Mouse (Mus musculus) stomach, postnatal 0 days (tissue): Measurements from ENCODE around the gene Gm45713. TPM values are rescaled to one million over a fixed set of nuclear protein-coding genes. Genes with fewer than 3 reads are reported as not detected.

Source experiments
- ATAC-seq: fragments of 200-750 bp; cut with Nextera tagmentation; 2 replicates; pipeline ENCODE4 v1.8.0; 2017; ENCODE audit not compliant: low FRiP score, low TSS enrichment
- DNase-seq: peaks from one replicate; pipeline ENCODE4 v3.0.0-alpha.2; 2016; ENCODE audit warnings: low spot score
- H3K27ac ChIP-seq: fragments of 300-500 bp; sonication (generic); replicated peaks from 2 replicates; pipeline ENCODE4 v1.5.1; 2014; ENCODE audit warnings: mild to moderate bottlenecking, control low read depth
- H3K27me3 ChIP-seq: fragments of 300-500 bp; sonication (generic); 2 replicates; pipeline ENCODE4 v1.6.1; 2014; ENCODE audit warnings: low read length; ENCODE audit not compliant: control insufficient read depth, insufficient read depth
- H3K36me3 ChIP-seq: fragments of 300-500 bp; sonication (generic); 2 replicates; pipeline ENCODE4 v1.6.1; 2014; ENCODE audit warnings: low read length, mixed read lengths; ENCODE audit not compliant: control insufficient read depth, insufficient read depth
- H3K4me1 ChIP-seq: fragments of 300-500 bp; sonication (generic); replicated peaks from 2 replicates; pipeline ENCODE4 v1.6.1; 2014; ENCODE audit warnings: antibody characterized with exemption; ENCODE audit not compliant: control insufficient read depth, insufficient read depth
- H3K4me2 ChIP-seq: fragments of 300-500 bp; sonication (generic); replicated peaks from 2 replicates; pipeline ENCODE4 v1.6.1; 2014; ENCODE audit warnings: low read depth, mild to moderate bottlenecking, control low read depth, moderate library complexity
- H3K4me3 ChIP-seq: fragments of 300-500 bp; sonication (generic); 2 replicates; pipeline ENCODE4 v1.5.1; 2014; ENCODE audit warnings: low read depth, low read length, control low read depth
- H3K9ac ChIP-seq: fragments of 300-500 bp; sonication (generic); 2 replicates; pipeline ENCODE4 v1.6.1; 2014; ENCODE audit warnings: mild to moderate bottlenecking, low read length, control low read depth, mixed read lengths
- H3K9me3 ChIP-seq: fragments of 300-500 bp; sonication (generic); 2 replicates; pipeline ENCODE4 v1.6.1; 2016; ENCODE audit warnings: low read length; ENCODE audit not compliant: control insufficient read depth
- CTCF ChIP-seq: IDR thresholded peaks from 2 replicates; pipeline ENCODE4 v1.5.1; 2016; ENCODE audit warnings: antibody characterized with exemption, low read depth, mild to moderate bottlenecking, moderate library complexity
- EP300 ChIP-seq: optimal IDR thresholded peaks from 2 replicates; pipeline ENCODE3; 2016; ENCODE audit warnings: antibody characterized with exemption
- WGBS: fragments of 180-500 bp; shearing (Covaris S2); extraction: QIAGEN DNeasy Blood & Tissue Kit; methylation state at CpG from one replicate; pipeline ENCODE4 v1.1.7; 2014; 5-methylcytosine and 5-hydroxymethylcytosine counted together
- polyA plus RNA-seq: library from polyadenylated mRNA; unstranded; fragments of >200 nt; fragmentation: Nextera tagmentation; extraction: Ambion mirVana; gene quantifications from 2 replicates; pipeline ENCODE4 v1.2.1, GENCODE M21; 2015

Gm45713 gene
- polyA plus RNA-seq, 1 experiment from 2014 or later = 1.1 TPM

DNA sequence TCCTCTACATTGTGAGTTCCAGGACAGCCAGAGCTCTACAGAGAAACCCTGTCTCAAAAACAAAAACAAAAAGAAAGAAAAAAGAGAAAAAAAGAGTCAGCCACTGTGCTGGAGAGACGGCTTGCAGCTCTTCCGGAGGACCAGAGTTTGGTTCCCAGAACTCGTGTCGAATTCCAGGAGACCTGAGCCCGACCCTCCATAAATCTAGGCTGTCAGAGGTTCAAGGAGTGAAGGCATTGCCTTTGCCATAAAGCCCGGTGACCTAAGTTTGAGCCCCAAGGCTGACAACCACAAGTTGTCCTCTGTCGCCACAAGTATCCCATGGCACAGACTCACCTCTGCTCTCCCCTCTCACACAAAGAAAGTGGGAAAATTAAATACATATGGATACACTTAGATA, 41.9 kb downstream of the Gm45713 start:
- TF ChIP-seq EP300 = no peak
- no peak for DNase-seq
- no peak for ATAC-seq

DNA sequence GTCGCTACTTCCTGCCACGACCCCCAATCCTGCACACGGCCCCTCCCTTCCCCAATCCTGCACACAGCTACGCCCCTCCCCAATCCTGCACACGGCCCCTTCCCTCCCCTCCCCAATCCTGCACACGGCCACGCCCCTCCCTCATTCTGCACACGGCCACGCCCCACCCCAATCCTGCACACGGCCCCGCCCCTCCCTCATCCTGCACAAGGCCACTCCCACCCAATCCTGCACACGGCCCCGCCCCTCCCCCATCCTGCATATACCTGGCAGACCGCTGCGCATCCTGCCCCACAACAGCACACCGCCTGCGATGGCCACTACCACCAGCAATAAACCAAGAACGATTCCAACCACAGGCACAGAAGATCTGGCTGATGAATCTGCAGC, 42.5 kb downstream of the Gm45713 start:
- H3K9ac ChIP-seq = no peak overlapping the region
- peaks cover 2% of the 10 kb centered on the region; the same call in 1 of the 2 replicates for H3K36me3 ChIP-seq
- DNase-seq (no peak), ATAC-seq (no peak)
- H3K9me3 ChIP-seq = no peaks in the 10 kb centered on the region
- WGBS = 39% methylated on average over 17 of the region's 18 CpGs
- H3K4me1 ChIP-seq = no peaks in the 10 kb centered on the region
- no peak for TF ChIP-seq EP300
- no peak for TF ChIP-seq CTCF
- no peak overlapping the region for H3K4me3 ChIP-seq
- no peak overlapping the region for H3K4me2 ChIP-seq
- H3K27ac ChIP-seq = peak overlapping the region; percentile 45; the same call in 1 of the 2 replicates
- H3K27me3 ChIP-seq = no peaks in the 10 kb centered on the region

More for the DNA sequence above, 41.9 kb downstream of the Gm45713 start:
- Histone ChIP-seq H3K4me1 (no peaks in the 10 kb centered on the region), H3K4me3 (no peak overlapping the region), H3K4me2 (no peak overlapping the region), H3K27me3 (no peaks in the 10 kb centered on the region), H3K9me3 (no peaks in the 10 kb centered on the region), H3K36me3 (no peaks in the 10 kb centered on the region), H3K9ac (no peak overlapping the region), H3K27ac (no peak overlapping the region)
- 35% methylated on average over 7 of the region's 7 CpGs for WGBS

DNA sequence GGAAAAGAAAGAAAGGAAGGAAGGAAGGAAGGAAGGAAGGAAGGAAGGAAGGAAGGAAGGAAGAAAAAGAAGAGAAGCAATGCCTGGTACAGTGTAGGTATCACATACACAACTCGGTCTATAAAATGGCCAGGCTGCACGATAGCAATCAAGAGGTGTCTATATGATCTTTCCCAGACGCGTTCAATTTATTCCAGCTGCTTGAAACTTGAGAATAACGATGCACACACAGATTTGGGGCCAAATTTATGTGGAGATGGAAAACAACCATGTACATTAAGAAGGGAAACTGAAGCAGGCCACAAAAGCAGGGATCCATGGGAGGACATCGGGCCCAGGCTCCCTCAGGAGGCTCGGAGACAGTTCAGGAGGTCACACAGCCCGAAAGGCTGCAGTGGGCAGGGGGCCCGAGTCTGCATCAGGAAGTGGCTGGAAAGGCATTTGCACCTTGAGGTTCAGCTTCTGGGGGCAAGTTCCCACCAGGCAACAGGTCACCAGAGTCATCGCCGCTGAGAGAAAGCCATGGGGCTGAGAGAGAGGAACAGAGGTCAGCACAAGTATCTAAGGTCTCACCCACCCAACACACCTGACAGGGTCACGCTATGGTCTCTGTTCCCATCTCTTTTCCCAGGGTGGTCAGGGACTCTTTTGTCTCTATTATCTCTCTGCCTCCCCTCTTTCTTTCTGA, 43.1 kb downstream of the Gm45713 start:
- Histone ChIP-seq H3K4me2 (no peak overlapping the region), H3K4me3 (no peak overlapping the region), H3K9me3 (no peaks in the 10 kb centered on the region), H3K27ac (peak overlapping the region; percentile 45; the same call in 1 of the 2 replicates), H3K4me1 (no peaks in the 10 kb centered on the region), H3K9ac (no peak overlapping the region), H3K27me3 (no peaks in the 10 kb centered on the region), H3K36me3 (peaks cover 6% of the 10 kb centered on the region; the same call in 1 of the 2 replicates)
- no peak for ATAC-seq
- no peak for DNase-seq
- 47% methylated on average over 12 of the region's 12 CpGs for WGBS
- TF ChIP-seq CTCF (no peak), EP300 (no peak)

DNA sequence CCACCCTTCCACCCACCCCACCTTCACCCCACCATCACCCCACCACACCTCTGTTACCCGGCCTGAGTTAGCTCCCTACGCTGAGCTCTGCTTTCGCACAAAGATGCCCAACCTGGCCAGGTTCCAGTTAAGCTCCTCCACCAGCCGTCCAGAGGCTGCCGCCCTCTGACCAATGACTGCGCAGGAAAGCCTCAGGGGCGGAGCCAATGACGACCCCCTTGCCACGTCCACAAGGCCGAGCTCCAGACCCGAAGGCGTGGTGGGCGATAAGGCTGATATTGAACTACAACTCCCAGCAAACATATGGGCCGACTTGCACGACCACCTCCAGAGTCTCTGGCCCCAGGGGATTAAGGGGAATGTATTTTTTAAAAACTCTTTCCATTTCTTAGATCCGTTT, 44.0 kb downstream of the Gm45713 start, which contains the start of gene Rcn3:
TSS of gene Rcn3 (minus strand) at position 174 of the 400 bp plus-strand sequence.
- peak within 1 kb of the TSS; percentile 66 for H3K9ac ChIP-seq
- TF ChIP-seq EP300 (no peak), CTCF (no peak)
- peak; percentile 87 for DNase-seq
- peak within 1 kb of the TSS; percentile 88 for H3K27ac ChIP-seq
- H3K36me3 ChIP-seq = peaks cover 8% of the 10 kb centered on the region; the same call in 1 of the 2 replicates
- peak; percentile 91 for ATAC-seq
- no peaks in the 10 kb centered on the region for H3K27me3 ChIP-seq
- WGBS = under 1% methylated on average over 16 of the region's 16 CpGs
- peak within 1 kb of the TSS; percentile 60 for H3K4me2 ChIP-seq
- no peaks in the 10 kb centered on the region for H3K4me1 ChIP-seq
- no peaks in the 10 kb centered on the region for H3K9me3 ChIP-seq
- peak within 1 kb of the TSS; percentile 47 for H3K4me3 ChIP-seq

DNA sequence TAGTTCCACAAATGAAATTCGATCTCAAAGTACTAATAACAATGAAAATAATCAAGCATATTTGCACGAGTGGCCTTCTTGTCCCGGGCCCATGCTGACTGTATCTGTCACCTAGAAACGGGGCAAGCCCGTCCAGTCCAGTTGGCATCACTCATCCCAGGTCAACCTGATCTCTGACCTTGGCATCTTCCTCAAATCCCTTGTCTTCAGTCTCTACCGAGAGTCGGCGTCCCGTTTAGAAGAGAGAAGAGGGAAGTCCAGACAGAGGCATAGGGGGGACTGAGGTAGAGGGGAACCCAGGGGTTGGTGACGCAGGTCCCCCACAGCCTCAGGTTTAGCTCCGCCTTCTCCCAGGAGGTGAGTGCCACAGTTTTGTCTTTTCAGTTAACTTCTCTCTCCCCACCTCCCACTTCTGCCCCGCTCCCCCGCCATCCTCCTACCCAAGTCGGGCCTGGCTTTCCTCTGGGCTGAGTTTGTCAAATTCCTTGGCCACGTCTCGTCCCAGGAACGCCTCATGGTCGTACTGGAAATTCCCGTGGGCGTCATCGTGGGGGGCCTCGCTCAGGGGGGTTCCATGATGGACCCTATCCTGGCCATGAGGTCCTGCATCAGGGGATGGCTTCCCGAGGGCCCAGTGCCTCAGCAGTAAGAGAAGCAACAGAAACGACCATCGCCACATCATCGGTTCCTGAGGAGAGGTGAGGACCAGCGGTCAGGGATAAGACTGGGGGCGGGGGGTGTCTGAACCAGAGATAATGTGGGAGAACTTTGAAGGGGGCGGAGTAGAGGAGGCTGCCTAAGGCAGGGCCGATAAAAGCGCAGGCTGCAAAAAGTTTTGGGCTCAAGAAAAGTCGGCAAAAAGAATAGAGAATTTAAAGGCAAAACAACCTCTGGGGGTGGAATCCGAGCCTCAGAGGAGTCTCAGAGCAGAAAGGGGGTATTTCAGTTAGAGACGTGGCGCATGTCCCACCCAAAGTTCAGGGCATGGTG, 44.7 kb downstream of the Gm45713 start:
- Histone ChIP-seq H3K4me2 (peak overlapping the region; percentile 60), H3K9ac (peak overlapping the region; percentile 66), H3K36me3 (peaks cover 8% of the 10 kb centered on the region; the same call in 1 of the 2 replicates), H3K27ac (peak overlapping the region; percentile 88), H3K4me1 (no peaks in the 10 kb centered on the region), H3K4me3 (peak overlapping the region; percentile 47), H3K9me3 (no peaks in the 10 kb centered on the region), H3K27me3 (no peaks in the 10 kb centered on the region)
- peak; percentile 44 for DNase-seq
- WGBS = 9% methylated on average over 35 of the region's 35 CpGs
- TF ChIP-seq CTCF = no peak
- TF ChIP-seq EP300 = no peak
- peak; percentile 57; the same call in 1 of the 2 replicates for ATAC-seq
